Mouse (Mus musculus) thymus, postnatal 36 days (tissue): ENCODE measurements at regions not wholly inside any gene's neighbourhood (a gene's known extent, or its start where the extent isn't known, plus 50 kb on each side); places are given as distances from the start of the nearest gene placed in this dataset.

ENCODE experiments used
- DNase-seq, 2 experiments: peaks; one replicate each; pipeline ENCODE4 v3.0.0; 2022; ENCODE audit warnings: mixed read lengths in 2 of 2

GRCm38 (mm10) chr4:98282275-98282674, 100.8 kb downstream of the Tm2d1 start:
- no peak for DNase-seq

- DNase-seq, result no peak
Measured at GRCm38 (mm10) chr4:98258336-98258735, 124.8 kb downstream of the Tm2d1 start.

- no peak for DNase-seq
Measured at GRCm38 (mm10) chr4:98257711-98258110, 125.4 kb downstream of the Tm2d1 start.

DNA sequence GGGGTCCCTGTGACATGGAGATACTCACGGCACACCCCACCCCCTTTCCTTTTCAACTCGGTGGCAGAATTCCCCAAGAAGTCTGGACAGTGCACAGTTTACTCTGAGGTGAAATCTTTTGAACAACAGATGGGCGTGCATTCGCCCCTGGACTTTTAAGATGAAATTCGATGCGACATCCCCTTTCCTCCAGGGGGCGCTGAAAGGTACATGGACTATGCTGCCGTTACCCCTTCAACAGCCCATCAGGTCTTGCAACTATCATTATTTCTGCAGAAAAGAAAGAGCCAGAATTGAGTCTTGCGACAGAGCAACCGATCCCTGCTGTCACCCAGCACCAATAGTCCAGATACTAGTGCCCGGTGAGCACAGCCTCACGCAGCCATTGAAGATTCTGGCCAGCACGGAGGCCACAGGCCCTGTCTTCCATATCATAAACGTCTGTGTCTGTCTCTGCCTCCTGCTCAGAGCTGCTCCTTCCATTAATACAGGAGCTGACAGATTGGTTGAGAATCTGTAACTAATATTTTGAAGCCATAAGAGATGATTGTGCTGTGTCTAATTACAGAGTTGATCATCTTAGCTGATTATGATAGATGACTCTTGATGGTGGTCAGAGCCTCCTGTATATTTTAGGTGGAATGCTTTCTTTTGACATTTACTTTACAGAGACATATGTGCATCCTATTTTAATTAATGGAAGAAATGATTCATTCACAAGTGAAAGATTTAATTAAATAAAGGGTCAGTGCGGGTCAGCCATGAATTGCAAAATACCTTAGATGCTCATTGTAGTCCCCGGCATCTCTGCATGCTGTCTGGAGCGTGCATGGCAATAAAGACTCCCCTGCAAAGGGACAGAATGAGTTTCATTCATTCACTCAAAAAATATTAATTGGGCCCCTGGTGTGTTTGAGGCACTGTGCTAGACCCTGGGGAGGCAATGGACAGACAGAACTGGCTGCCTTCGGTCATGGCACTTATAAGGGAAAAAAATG, 128.0 kb downstream of the Tm2d1 start:
- DNase-seq, result peak; percentile 39 to 52

GRCm38 (mm10) chr4:98243941-98244929, 138.9 kb downstream of the Tm2d1 start:
- peak; percentile 74 to 85 for DNase-seq

GRCm38 (mm10) chr4:98243502-98243901, 139.6 kb downstream of the Tm2d1 start:
- peak; percentile 83 to 85 for DNase-seq

DNA sequence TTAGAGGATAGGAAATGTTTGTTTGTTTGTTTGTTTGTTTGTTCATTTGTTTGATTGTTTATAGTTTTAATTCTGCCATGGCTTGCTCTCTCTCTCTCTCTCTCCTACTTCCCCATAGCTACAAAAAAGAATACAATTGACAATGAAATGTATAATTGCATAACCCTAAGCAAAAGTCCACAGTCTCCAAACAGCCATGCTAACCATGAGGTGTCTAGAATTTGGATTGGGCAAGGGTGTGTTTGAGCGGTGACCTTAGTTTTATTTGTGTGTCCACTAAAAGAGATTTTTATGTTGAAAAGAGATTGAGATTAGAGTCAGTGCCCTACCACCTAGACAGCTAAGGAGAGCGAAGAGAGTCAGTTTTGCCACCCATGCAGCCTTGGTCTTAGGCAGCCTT, 141.2 kb downstream of the Tm2d1 start:
- DNase-seq, result no peak

GRCm38 (mm10) chr4:98240289-98240688, 142.8 kb downstream of the Tm2d1 start:
- no peak for DNase-seq

DNA sequence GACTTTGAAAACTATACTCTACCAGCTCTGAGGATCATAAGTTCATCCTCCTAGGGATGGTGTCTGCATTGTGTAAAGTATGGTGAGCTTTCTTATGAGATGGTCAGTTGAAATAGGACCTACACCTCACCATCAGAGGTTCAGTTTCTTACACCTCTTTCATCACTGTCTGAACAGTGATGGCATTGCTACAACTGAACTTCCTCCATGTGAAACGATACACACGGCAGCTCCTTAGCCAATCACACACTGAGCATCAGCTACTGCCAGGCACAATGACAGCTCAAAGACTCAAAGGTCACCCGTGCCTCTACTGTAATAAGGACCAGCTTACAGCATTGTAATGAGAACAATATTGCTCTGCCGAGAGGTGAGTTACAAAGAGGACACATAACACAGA, 145.0 kb downstream of the Tm2d1 start:
- no peak for DNase-seq

- DNase-seq, result no peak
Measured at GRCm38 (mm10) chr4:98237475-98237874, 145.6 kb downstream of the Tm2d1 start.

- DNase-seq, result no peak
Measured at GRCm38 (mm10) chr4:98236006-98236783, 146.9 kb downstream of the Tm2d1 start.

DNA sequence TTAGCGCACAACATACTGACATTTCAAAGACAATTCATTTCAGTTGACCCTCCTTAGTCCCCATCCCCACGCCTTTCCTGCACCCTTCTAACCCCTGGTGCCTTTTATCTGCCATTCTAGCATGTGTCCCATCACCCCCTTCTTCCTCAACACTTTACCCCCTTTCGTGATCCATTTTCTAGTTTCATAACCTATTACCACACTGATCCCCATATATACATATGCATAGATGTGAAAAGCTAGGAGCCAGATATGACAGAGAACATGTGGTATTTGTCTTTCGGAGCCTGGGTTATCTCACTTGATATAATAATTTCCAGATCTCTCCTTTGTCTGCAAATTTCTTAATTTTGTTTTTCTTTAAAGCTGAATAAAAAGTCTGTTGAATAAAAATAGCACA, 154.9 kb downstream of the Tm2d1 start:
- no peak for DNase-seq

GRCm38 (mm10) chr4:98224366-98224765, 158.7 kb downstream of the Tm2d1 start:
- no peak for DNase-seq

DNA sequence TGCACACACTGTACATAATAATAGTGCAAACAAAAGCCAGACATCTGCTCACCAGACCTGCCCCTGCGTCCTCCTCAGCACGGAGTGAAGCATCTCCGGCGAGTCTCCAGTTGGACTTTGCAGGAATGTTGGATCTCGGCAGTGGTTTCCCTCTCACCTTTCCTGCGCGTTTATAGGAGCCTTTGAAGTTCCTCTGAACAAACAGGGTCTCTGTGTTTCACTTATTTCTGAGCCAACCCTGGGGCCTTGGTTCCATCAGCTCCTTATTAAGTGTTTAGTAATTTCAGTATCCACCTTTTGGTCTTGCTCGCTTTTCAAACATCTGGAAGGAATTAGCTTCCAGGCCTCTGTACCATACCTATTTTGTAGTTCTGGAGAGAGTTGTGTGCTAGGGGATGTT, 159.7 kb downstream of the Tm2d1 start:
- DNase-seq, result no peak

DNA sequence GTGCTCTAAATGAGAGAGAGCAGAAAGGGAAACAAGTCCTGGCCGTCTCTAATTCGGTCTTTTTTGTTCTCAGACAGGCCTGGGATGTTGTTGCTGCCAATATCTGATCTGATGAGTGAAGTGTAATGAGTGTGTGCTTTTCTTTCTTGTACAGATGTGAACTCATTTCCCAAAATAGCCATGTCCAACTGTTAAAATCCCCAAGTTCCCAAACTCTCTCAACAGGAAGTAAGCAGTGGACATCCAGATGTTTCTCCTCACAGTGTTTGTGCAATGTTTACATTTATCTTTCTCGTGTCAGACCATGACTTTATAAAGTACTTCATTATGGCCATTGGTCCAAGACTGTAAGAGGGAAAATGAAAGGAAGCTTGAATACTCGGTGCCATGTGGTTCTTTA, 161.5 kb downstream of the Tm2d1 start:
- DNase-seq, result no peak

- DNase-seq, result no peak
Measured at GRCm38 (mm10) chr4:98215218-98215617, 167.9 kb downstream of the Tm2d1 start.

- no peak for DNase-seq
Measured at GRCm38 (mm10) chr4:98207446-98207845, 175.7 kb downstream of the Tm2d1 start.

DNA sequence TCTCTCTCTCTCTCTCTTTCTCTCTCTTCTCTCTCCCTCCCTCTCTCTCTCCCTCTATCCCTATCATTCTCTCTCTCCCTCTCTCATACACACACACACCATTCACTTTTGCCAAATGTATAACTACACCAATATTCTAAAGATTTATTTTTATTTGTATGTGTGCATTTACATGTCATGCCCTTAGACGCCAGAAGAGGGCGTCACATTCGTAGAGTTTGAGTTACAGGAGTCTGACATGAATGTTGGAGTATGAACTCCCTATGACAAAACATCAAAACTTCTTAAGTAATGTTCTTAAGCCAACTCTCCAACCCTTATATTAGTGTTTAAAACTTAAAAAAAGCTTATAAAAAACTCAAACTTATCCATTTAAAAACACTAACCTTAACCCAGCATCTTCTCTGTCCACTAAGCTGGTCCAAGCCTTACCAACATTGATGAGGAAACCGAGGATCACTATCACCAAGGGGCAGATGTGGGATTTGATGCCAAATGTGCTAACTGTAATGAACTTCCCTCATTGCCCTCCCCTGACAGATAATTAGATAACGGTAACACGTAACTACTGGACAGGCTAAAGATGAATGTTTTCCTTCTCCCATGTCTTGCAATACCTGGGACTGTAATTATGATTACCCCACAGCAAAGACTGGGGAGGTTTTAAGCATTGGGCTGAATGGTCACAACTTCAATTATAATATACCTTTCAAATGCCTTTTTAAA, 176.7 kb downstream of the Tm2d1 start:
- DNase-seq, result no peak

DNA sequence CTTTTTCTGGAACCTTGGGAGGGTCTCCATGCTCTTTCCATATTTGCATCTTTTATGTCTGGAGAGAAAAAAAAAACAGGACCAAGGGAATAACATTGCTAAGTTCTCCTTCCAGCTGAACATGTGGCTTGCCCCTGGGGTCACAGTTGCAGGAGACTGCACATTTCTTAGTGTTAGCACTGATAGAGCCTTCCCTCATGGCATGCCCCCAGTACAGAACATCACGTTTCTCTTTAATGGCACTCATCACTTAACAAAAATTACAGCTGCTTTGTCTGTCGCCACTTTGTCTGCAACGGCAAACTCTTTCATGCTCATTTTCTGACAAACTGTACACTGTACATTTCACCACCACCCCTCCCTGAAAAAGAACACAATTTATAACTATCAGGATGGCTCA, 180.0 kb downstream of the Tm2d1 start:
- DNase-seq, result no peak

- no peak for DNase-seq
Measured at GRCm38 (mm10) chr4:98202232-98202631, 180.9 kb downstream of the Tm2d1 start.

DNA sequence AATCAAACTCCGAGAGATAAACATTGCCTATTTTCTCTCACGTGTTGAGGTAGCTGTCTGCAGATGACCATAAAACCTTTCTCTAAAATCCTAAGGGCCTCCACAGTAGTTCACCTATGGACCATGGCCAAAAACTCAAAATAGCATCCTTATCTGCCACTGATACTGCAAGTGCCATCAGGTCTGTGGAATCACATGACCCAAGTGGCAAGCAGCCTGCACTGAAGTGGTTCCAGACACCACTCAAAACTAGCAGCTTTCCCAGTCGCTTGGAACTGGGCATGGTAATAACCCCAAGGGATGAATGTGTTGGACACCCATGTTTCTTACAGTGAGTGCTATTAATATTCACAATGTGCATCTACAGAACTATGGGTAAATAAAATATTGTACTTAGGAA, 182.0 kb downstream of the Tm2d1 start:
- DNase-seq, result no peak

DNA sequence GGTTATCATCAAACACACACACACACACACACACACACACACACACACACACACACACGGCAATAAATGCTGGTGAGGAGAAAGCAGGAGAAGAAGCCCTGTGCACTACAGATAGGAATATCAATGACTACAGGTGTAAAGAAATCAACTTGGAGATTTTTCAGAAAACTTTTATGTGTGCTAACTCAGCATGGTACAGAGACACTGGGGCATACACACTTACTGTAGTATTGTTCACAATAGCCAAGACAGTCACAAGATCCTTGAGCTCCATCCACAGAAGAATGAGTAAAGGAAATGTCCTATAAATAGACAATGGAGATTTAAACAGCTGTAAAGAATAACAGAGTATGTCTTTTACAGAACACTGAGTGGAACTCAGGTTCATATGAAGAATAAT, 182.4 kb downstream of the Tm2d1 start:
- DNase-seq, result no peak
